Mouse (Mus musculus) brain, embryonic 14.5 days (tissue): ENCODE measurements around the gene Lrrc10b.

ENCODE experiments used
- CTCF ChIP-seq: fragments of 200-500 bp; IDR thresholded peaks from 2 replicates; pipeline ENCODE4 v1.5.1; 2012; ENCODE audit warnings: inconsistent platforms, mild to moderate bottlenecking, moderate library complexity, borderline replicate concordance; ENCODE audit not compliant: insufficient read depth, insufficient read length; ENCODE audit errors: extremely low read depth
- POLR2A ChIP-seq: fragments of 200-500 bp; IDR thresholded peaks from 2 replicates; pipeline ENCODE4 v1.6.1; 2012; ENCODE audit warnings: mild to moderate bottlenecking, inconsistent platforms, borderline replicate concordance; ENCODE audit not compliant: poor library complexity, insufficient read depth, insufficient read length, severe bottlenecking; ENCODE audit errors: extremely low read depth

GRCm38 (mm10) chr19:10431841-10432240 lies 25.4 kb downstream of the Lrrc10b start:
- TF ChIP-seq POLR2A (no peak), CTCF (no peak)
